Mouse (Mus musculus) heart, embryonic 11.5 days (tissue): ENCODE results near the gene Lrrc49. TPM values are rescaled to one million over a fixed set of nuclear protein-coding genes. Genes with fewer than 3 reads are reported as not detected.
A peak's percentile ranks its signal among the peaks of the same experiment; 100 is the strongest.

Source experiments
- ATAC-seq: fragments of 200-750 bp; cut with Nextera tagmentation; replicated peaks from 2 replicates; pipeline ENCODE4 v1.8.0; 2017; ENCODE audit warnings: moderate library complexity; ENCODE audit not compliant: insufficient number of reproducible peaks, low FRiP score, low TSS enrichment
- H3K27ac ChIP-seq: fragments of 300-500 bp; sonication (generic); 2 replicates; pipeline ENCODE4 v1.5.1; 2014; ENCODE audit warnings: mild to moderate bottlenecking, low read depth, low read length
- H3K27me3 ChIP-seq: fragments of 300-500 bp; sonication (generic); 2 replicates; pipeline ENCODE4 v1.6.1; 2014; ENCODE audit warnings: mild to moderate bottlenecking, low read length, mixed read lengths; ENCODE audit not compliant: control insufficient read depth, insufficient read depth
- H3K36me3 ChIP-seq: fragments of 300-500 bp; sonication (generic); 2 replicates; pipeline ENCODE4 v1.6.1; 2014; ENCODE audit warnings: mild to moderate bottlenecking, low read length, moderate library complexity, mixed read lengths; ENCODE audit not compliant: control insufficient read depth, insufficient read depth
- H3K4me1 ChIP-seq: fragments of 300-500 bp; sonication (generic); 2 replicates; pipeline ENCODE4 v1.6.1; 2014; ENCODE audit warnings: low read length; ENCODE audit not compliant: control insufficient read depth, insufficient read depth
- H3K4me2 ChIP-seq: fragments of 300-500 bp; sonication (generic); 2 replicates; pipeline ENCODE4 v1.6.1; 2014; ENCODE audit warnings: mild to moderate bottlenecking, moderate library complexity
- H3K4me3 ChIP-seq: fragments of 300-500 bp; sonication (generic); 2 replicates; pipeline ENCODE4 v1.5.1; 2014; ENCODE audit warnings: low read depth, low read length
- H3K9ac ChIP-seq: fragments of 300-500 bp; sonication (generic); 2 replicates; pipeline ENCODE4 v1.6.1; 2014; ENCODE audit warnings: mild to moderate bottlenecking, low read depth, low read length, moderate library complexity
- H3K9me3 ChIP-seq: fragments of 300-500 bp; sonication (generic); replicated peaks from 2 replicates; pipeline ENCODE4 v1.6.1; 2016; ENCODE audit warnings: low read length; ENCODE audit not compliant: control insufficient read depth
- WGBS: fragments of 180-500 bp; shearing (Covaris S2); extraction: QIAGEN DNeasy Blood & Tissue Kit; methylation state at CpG from one replicate; pipeline ENCODE4 v1.1.7; 2014; ENCODE audit not compliant: insufficient replicate concordance; 5-methylcytosine and 5-hydroxymethylcytosine counted together
- polyA plus RNA-seq: library from polyadenylated mRNA; unstranded; fragments of >200 nt; fragmentation: Nextera tagmentation; extraction: Ambion mirVana; gene quantifications from 2 replicates; pipeline ENCODE4 v1.2.1, GENCODE M21; 2014

Lrrc49 gene
- polyA plus RNA-seq, 1 experiment from 2014 or later = 9.3 TPM

DNA sequence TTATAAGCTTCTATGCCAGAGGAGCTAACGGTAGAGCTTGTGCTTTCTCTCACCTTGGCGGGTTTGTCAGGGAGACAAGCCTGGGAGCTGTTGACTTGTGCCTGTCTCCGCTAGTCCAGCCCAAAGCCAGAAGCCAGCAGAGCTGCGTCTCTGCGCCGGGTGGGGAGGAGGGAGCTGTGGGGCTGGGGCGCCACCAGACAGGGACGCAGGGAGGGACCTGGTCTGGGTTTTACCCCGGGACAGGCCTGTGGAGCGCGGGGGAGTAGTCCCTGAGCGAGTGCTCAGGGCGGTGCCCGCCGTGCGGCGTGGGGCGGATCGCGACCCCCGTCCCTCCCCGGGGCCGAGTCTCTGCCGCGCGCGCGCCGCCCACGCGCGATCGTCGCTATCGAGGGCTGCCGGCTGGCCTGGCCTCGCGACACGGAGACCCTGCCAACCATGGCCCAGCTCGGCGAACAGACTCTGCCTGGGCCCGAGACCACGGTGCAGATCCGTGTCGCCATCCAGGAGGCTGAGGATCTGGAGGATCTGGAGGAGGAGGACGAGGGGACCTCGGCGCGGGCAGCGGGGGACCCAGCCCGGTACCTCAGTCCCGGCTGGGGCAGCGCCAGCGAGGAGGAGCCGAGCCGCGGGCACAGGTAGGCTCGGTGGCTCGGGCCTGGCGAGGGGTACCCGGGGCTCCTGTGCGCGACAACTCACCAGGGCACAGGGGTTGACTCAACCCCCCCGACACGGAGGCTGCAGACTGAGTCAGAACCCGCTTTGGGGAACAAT, 25.0 kb upstream of the Lrrc49 start, which contains the start of gene Larp6:
Gene Larp6 (plus strand): TSS at position 219 of the 771 bp plus-strand sequence.
- ATAC-seq = peak; percentile 57; the same call in 1 of the 2 replicates
- Histone ChIP-seq H3K4me2 (peak within 1 kb of the TSS; percentile 80), H3K27me3 (peaks cover 13% of the 10 kb centered on the region), H3K4me1 (no peaks in the 10 kb centered on the region), H3K9me3 (no peaks in the 10 kb centered on the region), H3K4me3 (peak within 1 kb of the TSS; percentile 49), H3K9ac (peak within 1 kb of the TSS; percentile 65), H3K27ac (no peak within 1 kb of the TSS), H3K36me3 (no peaks in the 10 kb centered on the region)
- WGBS = 1% methylated on average over 60 of the region's 66 CpGs

DNA sequence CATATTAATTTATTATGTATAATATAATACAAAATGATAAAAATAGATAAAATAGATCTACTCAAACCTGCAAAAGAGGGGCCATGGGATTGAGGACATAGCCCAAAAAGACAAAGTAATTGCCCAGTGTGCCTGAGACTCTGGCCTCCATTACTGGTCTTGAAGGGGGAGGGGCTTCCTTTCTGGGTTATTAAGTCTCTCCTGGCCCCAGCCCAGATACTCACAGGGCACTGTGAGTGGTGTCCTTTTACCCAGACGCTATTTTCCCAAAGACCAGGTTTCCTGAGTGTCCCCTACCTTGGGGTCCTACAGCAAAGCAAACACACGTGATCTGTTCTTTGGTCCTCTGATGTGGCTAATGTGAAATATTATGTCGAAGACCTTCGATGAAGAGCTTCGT, 24.1 kb upstream of the Lrrc49 start:
- no peak overlapping the region for H3K27ac ChIP-seq
- WGBS = 77% methylated on average over 5 of the region's 5 CpGs
- no peaks in the 10 kb centered on the region for H3K9me3 ChIP-seq
- H3K9ac ChIP-seq = no peak overlapping the region
- no peak overlapping the region for H3K4me2 ChIP-seq
- no peaks in the 10 kb centered on the region for H3K4me1 ChIP-seq
- H3K4me3 ChIP-seq = no peak overlapping the region
- no peaks in the 10 kb centered on the region for H3K36me3 ChIP-seq
- no peak for ATAC-seq
- H3K27me3 ChIP-seq = peaks cover 13% of the 10 kb centered on the region

- no peak overlapping the region for H3K4me2 ChIP-seq
- no peak overlapping the region for H3K9ac ChIP-seq
- WGBS = 78% methylated on average over 6 of the region's 6 CpGs
- no peaks in the 10 kb centered on the region for H3K36me3 ChIP-seq
- no peaks in the 10 kb centered on the region for H3K9me3 ChIP-seq
- no peak for ATAC-seq
- no peak overlapping the region for H3K4me3 ChIP-seq
- H3K4me1 ChIP-seq = no peaks in the 10 kb centered on the region
- H3K27ac ChIP-seq = no peak overlapping the region
- H3K27me3 ChIP-seq = peaks cover 13% of the 10 kb centered on the region
Measured at GRCm38 (mm10) chr9:60709721-60710120, 21.8 kb upstream of the Lrrc49 start.

GRCm38 (mm10) chr9:60708606-60709005, 20.6 kb upstream of the Lrrc49 start:
- H3K9ac ChIP-seq = no peak overlapping the region
- peaks cover 10% of the 10 kb centered on the region for H3K27me3 ChIP-seq
- H3K4me3 ChIP-seq = no peak overlapping the region
- no peak overlapping the region for H3K27ac ChIP-seq
- no peaks in the 10 kb centered on the region for H3K9me3 ChIP-seq
- H3K4me2 ChIP-seq = no peak overlapping the region
- no peaks in the 10 kb centered on the region for H3K36me3 ChIP-seq
- ATAC-seq = no peak
- WGBS = 82% methylated on average over 5 of the region's 5 CpGs
- H3K4me1 ChIP-seq = no peaks in the 10 kb centered on the region

- Histone ChIP-seq H3K9me3 (no peaks in the 10 kb centered on the region), H3K4me2 (no peak overlapping the region), H3K36me3 (no peaks in the 10 kb centered on the region), H3K27me3 (peaks cover 2% of the 10 kb centered on the region; the same call in 1 of the 2 replicates), H3K4me3 (no peak overlapping the region), H3K27ac (no peak overlapping the region), H3K4me1 (no peaks in the 10 kb centered on the region), H3K9ac (no peak overlapping the region)
- 78% methylated on average over 2 of the region's 2 CpGs for WGBS
- no peak for ATAC-seq
Measured at GRCm38 (mm10) chr9:60707594-60707993, 19.6 kb upstream of the Lrrc49 start.

- no peak for ATAC-seq
- H3K4me1 ChIP-seq = no peaks in the 10 kb centered on the region
Measured at GRCm38 (mm10) chr9:60699581-60700231, 11.7 kb upstream of the Lrrc49 start.

DNA sequence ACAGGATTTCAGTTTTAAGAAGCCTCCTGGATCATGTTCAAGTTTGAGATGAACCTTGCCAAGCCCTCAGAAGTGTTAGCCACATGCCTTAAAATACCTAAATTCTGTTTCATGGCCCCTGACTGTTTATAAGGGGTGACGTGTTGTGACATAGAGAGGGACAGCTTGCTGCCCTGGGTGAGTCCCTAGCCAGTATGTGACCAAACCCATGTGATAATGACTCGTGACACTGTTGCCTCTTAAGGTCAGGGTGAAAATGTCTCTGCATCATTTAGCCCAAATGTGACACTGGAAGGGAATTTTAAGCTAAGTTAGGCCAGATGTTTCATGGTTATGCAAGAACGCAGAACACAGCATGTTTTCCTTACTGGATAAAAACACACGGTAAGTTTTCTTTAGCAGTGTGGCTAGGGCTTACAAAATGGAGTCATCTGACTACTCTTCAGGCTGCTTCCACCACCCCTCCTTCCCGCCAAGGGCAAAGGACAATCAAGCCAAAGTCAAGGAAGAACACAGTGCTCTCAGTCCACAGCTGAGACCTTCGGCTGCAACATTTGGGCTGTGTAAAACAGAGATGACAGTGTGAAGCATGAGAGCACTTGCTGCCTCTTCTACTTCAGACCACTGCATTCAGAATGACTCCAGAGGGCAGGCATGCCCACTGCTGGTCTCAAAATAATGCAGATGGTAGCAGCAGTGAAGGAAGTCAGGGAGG, 8.5 kb upstream of the Lrrc49 start:
- 58% methylated on average over 6 of the region's 6 CpGs for WGBS
- no peaks in the 10 kb centered on the region for H3K27me3 ChIP-seq
- no peak for ATAC-seq

More at GRCm38 (mm10) chr9:60699581-60700231, 11.7 kb upstream of the Lrrc49 start:
- H3K27ac ChIP-seq = no peak overlapping the region
- H3K9me3 ChIP-seq = no peaks in the 10 kb centered on the region
- no peaks in the 10 kb centered on the region for H3K36me3 ChIP-seq
- no peak overlapping the region for H3K9ac ChIP-seq
- no peak overlapping the region for H3K4me3 ChIP-seq
- H3K4me2 ChIP-seq = no peak overlapping the region
- H3K27me3 ChIP-seq = no peaks in the 10 kb centered on the region
- WGBS = 67% methylated on average over 18 of the region's 18 CpGs

DNA sequence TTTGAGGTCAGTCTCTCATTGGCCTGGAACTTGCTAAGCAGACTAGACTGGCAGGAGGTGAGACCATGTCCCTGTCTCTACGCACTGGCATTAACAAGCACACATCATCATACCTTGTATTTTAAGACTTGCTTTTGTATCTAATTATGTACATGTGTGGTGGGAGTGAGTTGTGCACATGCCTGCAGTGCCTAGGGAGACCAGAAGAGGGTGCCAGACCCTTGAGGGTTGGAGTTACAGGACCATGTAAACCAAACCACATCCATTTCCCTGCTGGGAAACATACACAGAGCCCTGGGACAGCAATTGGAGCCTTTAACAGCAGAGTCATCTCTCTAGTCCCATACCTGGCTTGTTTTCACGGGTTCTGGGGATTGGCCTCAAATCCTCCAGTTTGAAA, 6.0 kb upstream of the Lrrc49 start:
- H3K27me3 ChIP-seq = no peaks in the 10 kb centered on the region
- no peak overlapping the region for H3K9ac ChIP-seq
- no peak for ATAC-seq
- H3K27ac ChIP-seq = no peak overlapping the region
- 49% methylated on average over 2 of the region's 2 CpGs for WGBS
- H3K4me1 ChIP-seq = no peaks in the 10 kb centered on the region
- H3K36me3 ChIP-seq = no peaks in the 10 kb centered on the region
- H3K4me2 ChIP-seq = no peak overlapping the region
- H3K9me3 ChIP-seq = no peaks in the 10 kb centered on the region
- H3K4me3 ChIP-seq = no peak overlapping the region

More for the DNA sequence above, 8.5 kb upstream of the Lrrc49 start:
- no peak overlapping the region for H3K4me3 ChIP-seq
- no peak overlapping the region for H3K9ac ChIP-seq
- no peaks in the 10 kb centered on the region for H3K4me1 ChIP-seq
- no peaks in the 10 kb centered on the region for H3K9me3 ChIP-seq
- H3K4me2 ChIP-seq = no peak overlapping the region
- no peak overlapping the region for H3K27ac ChIP-seq
- H3K36me3 ChIP-seq = no peaks in the 10 kb centered on the region
